Mouse (Mus musculus) ES-CJ7 (cell line): ENCODE data around the gene Txndc15.
"Not testable (repeated sequence)": the region's sequence is repeated elsewhere in the genome, so short reads cannot be mapped to it uniquely, and the experiment has no call there.

Experiments used
- DNase-seq: peaks from one replicate; pipeline ENCODE4 v3.0.0; 2011; ENCODE audit warnings: low read depth, low spot score

Gene Txndc15

GRCm38 (mm10) chr13:55714501-55715166 is at the start of gene Txndc15:
TSS of gene Txndc15 (plus strand) at chr13:55714650.
- peak; percentile 82 for DNase-seq

- peak; percentile 44 for DNase-seq
These were observed 45.9 kb upstream of the Txndc15 start for GRCm38 (mm10) chr13:55668550-55668949.

- no peak for DNase-seq
These were observed 41.7 kb upstream of the Txndc15 start for GRCm38 (mm10) chr13:55672711-55673110.

- DNase-seq, result no peak
These were observed 37.1 kb upstream of the Txndc15 start for GRCm38 (mm10) chr13:55677364-55677763.

GRCm38 (mm10) chr13:55682201-55682600 is 32.2 kb upstream of the Txndc15 start:
- no peak for DNase-seq

GRCm38 (mm10) chr13:55683581-55683980 is 30.9 kb upstream of the Txndc15 start:
- no peak for DNase-seq

GRCm38 (mm10) chr13:55686107-55686633 is 28.3 kb upstream of the Txndc15 start:
- no peak for DNase-seq

- peak; percentile 46 for DNase-seq
These were observed 26.4 kb upstream of the Txndc15 start for GRCm38 (mm10) chr13:55687927-55688602.

GRCm38 (mm10) chr13:55692535-55693242 is 21.8 kb upstream of the Txndc15 start, which contains the start of gene B230219D22Rik:
TSS of gene B230219D22Rik (plus strand) at chr13:55693124.
- peak; percentile 90 for DNase-seq

GRCm38 (mm10) chr13:55693243-55693721 is 21.2 kb upstream of the Txndc15 start:
- no peak for DNase-seq

- no peak for DNase-seq
These were observed 20.3 kb upstream of the Txndc15 start for GRCm38 (mm10) chr13:55694110-55694509.

- not testable (repeated sequence) for DNase-seq
These were observed 18.5 kb upstream of the Txndc15 start for GRCm38 (mm10) chr13:55695989-55696388.

- DNase-seq, result no peak
These were observed 10.1 kb upstream of the Txndc15 start for GRCm38 (mm10) chr13:55704301-55704700.

- peak; percentile 56 for DNase-seq
These were observed 1.6 kb upstream of the Txndc15 start for GRCm38 (mm10) chr13:55712846-55713245.

- no peak for DNase-seq
These were observed 690 bp downstream of the Txndc15 start for GRCm38 (mm10) chr13:55715167-55715512.

GRCm38 (mm10) chr13:55715908-55716510 is 1.6 kb downstream of the Txndc15 start:
- DNase-seq, result no peak

- no peak for DNase-seq
These were observed 7.1 kb downstream of the Txndc15 start for GRCm38 (mm10) chr13:55721516-55721915.

GRCm38 (mm10) chr13:55721995-55722394 is 7.5 kb downstream of the Txndc15 start:
- no peak for DNase-seq

- peak; percentile 33 for DNase-seq
These were observed 12.2 kb downstream of the Txndc15 start for GRCm38 (mm10) chr13:55726598-55727119.

GRCm38 (mm10) chr13:55727120-55727838 is 12.8 kb downstream of the Txndc15 start, which contains the start of gene Pcbd2:
TSS of gene Pcbd2 (plus strand) at chr13:55727368.
- DNase-seq, result peak; percentile 71

GRCm38 (mm10) chr13:55727839-55728238 is 13.4 kb downstream of the Txndc15 start:
- peak; percentile 85 for DNase-seq
